In genomic region chr13:23450398-23450797, GRCm38 (mm10) we compare ENCODE assay signal across 8 mouse cellular contexts. TPM values are rescaled to one million over a fixed set of nuclear protein-coding genes. Genes with fewer than 3 reads are reported as not detected.
DNase-seq lines count a peak whose midpoint lies in the region; ATAC-seq and TF ChIP-seq lines count a peak whose summit lies in the region.

No protein-coding gene starts in this region.

- no peaks in the 10 kb centered on the region for H3K27me3 ChIP-seq in erythroblast, embryonic 14.5 days (ENCODE audit: control insufficient read depth)
- H3K27me3 ChIP-seq in heart, embryonic 13.5 days (replicated peaks) = no peaks in the 10 kb centered on the region
- no peaks in the 10 kb centered on the region for H3K27me3 ChIP-seq in liver, embryonic 11.5 days (replicated peaks; ENCODE audit: control insufficient read depth, insufficient read depth, low read length)
- no peaks in the 10 kb centered on the region for H3K27me3 ChIP-seq in myocyte (ENCODE audit: control insufficient read depth, insufficient read depth, insufficient read length)
- no peaks in the 10 kb centered on the region for H3K27me3 ChIP-seq in splenic B cell, adult 2 months (ENCODE audit: control insufficient read depth, insufficient read depth, low read length, poor library complexity, severe bottlenecking)

- peak overlapping the region; percentile 82 for H3K4me2 ChIP-seq in heart, embryonic 13.5 days
- peak overlapping the region; percentile 78 for H3K4me2 ChIP-seq in liver, embryonic 11.5 days
- peak overlapping the region; percentile 84 for H3K4me2 ChIP-seq in myocyte (ENCODE audit: low read depth)

- peak overlapping the region; percentile 79 for H3K9ac ChIP-seq in heart, embryonic 13.5 days
- H3K9ac ChIP-seq in liver, embryonic 11.5 days (ENCODE audit: low read depth, low read length) = peak overlapping the region; percentile 65

- H3K36me3 ChIP-seq in erythroblast, embryonic 14.5 days (ENCODE audit: control insufficient read depth) = no peaks in the 10 kb centered on the region
- H3K36me3 ChIP-seq in heart, embryonic 13.5 days = no peaks in the 10 kb centered on the region
- no peaks in the 10 kb centered on the region for H3K36me3 ChIP-seq in liver, embryonic 11.5 days (ENCODE audit: control insufficient read depth, insufficient read depth, low read length)
- H3K36me3 ChIP-seq in myocyte (ENCODE audit: control insufficient read depth, insufficient read depth) = no peaks in the 10 kb centered on the region
- no peaks in the 10 kb centered on the region for H3K36me3 ChIP-seq in splenic B cell, adult 2 months (ENCODE audit: control insufficient read depth, insufficient read depth, low read length, poor library complexity, severe bottlenecking)

- no peak for ATAC-seq in heart, embryonic 13.5 days (ENCODE audit: extremely low read depth, insufficient number of reproducible peaks, low FRiP score, low TSS enrichment)
- peak; percentile 40 for ATAC-seq in liver, embryonic 11.5 days (replicated peaks; ENCODE audit: low FRiP score)

- TF ChIP-seq CTCF in bone marrow macrophage, adult 2 months (IDR thresholded peaks at IDR 0.05; ENCODE audit: low read depth, low read length) = no peak

- TF ChIP-seq POLR2A in bone marrow macrophage, adult 2 months (IDR thresholded peaks at IDR 0.05; ENCODE audit: borderline replicate concordance, low read depth, low read length) = no peak
- TF ChIP-seq POLR2A in myocyte (IDR thresholded peaks at IDR 0.05; ENCODE audit: insufficient read length, low read depth) = no peak

- peak; percentile 86 for DNase-seq in B cell, adult 2 months
- DNase-seq in kidney, postnatal 10 days = peak; percentile 89
- peak; percentile 86 for DNase-seq in liver, embryonic 11.5 days (ENCODE audit: low spot score)
- DNase-seq in splenic B cell, adult 2 months (ENCODE audit: low read depth, low spot score) = peak; percentile 82

- H3K9me3 ChIP-seq in erythroblast, embryonic 14.5 days (ENCODE audit: control insufficient read depth, low read length) = no peaks in the 10 kb centered on the region
- no peaks in the 10 kb centered on the region for H3K9me3 ChIP-seq in heart, embryonic 13.5 days
- no peaks in the 10 kb centered on the region for H3K9me3 ChIP-seq in liver, embryonic 11.5 days (ENCODE audit: control insufficient read depth, low read length)

- H3K27ac ChIP-seq in bone marrow macrophage, adult 2 months (ENCODE audit: insufficient read depth, low read depth, low read length) = peak overlapping the region; percentile 4; the same call in 1 of the 2 replicates
- peak overlapping the region; percentile 45; the same call in 1 of the 2 replicates for H3K27ac ChIP-seq in heart, embryonic 13.5 days (replicated peaks)
- peak overlapping the region; percentile 80; the same call in 1 of the 2 replicates for H3K27ac ChIP-seq in liver, embryonic 11.5 days (ENCODE audit: low read depth, low read length)

- whole genome bisulfite sequencing in heart, embryonic 13.5 days = under 1% methylated on average over 15 of the region's 15 CpGs
- WGBS in liver, embryonic 11.5 days = under 1% methylated on average over 15 of the region's 15 CpGs

- no peaks in the 10 kb centered on the region for H3K79me2 ChIP-seq in myocyte (ENCODE audit: control insufficient read depth, insufficient read depth)

- H3K4me3 ChIP-seq in bone marrow macrophage, adult 2 months (ENCODE audit: insufficient read depth, low read length) = peak overlapping the region; percentile 58
- peak overlapping the region; percentile 67 for H3K4me3 ChIP-seq in erythroblast, embryonic 14.5 days (replicated peaks)
- H3K4me3 ChIP-seq in heart, embryonic 13.5 days = peak overlapping the region; percentile 61
- H3K4me3 ChIP-seq in liver, embryonic 11.5 days (ENCODE audit: low read depth, low read length) = peak overlapping the region; percentile 55
- peak overlapping the region; percentile 39 for H3K4me3 ChIP-seq in myocyte

- peaks cover 2% of the 10 kb centered on the region; the same call in 1 of the 2 replicates for H3K4me1 ChIP-seq in bone marrow macrophage, adult 2 months (ENCODE audit: control insufficient read depth, insufficient read depth, low read length)
- H3K4me1 ChIP-seq in erythroblast, embryonic 14.5 days (ENCODE audit: control insufficient read depth) = peaks cover 58% of the 10 kb centered on the region
- H3K4me1 ChIP-seq in heart, embryonic 13.5 days = peaks cover 8% of the 10 kb centered on the region
- 0 out of 2 replicates have a peak, but pooled peaks cover 5% of the 10 kb centered on the region for H3K4me1 ChIP-seq in liver, embryonic 11.5 days (replicated peaks; ENCODE audit: control insufficient read depth, insufficient read depth, low read length)

- no peak overlapping the region for H3ac ChIP-seq in myocyte (ENCODE audit: control insufficient read depth, insufficient read length)

TF ChIP-seq in myocyte, 11 proteins besides CTCF, POLR2A, EP300 and RAD21:
- TF ChIP-seq USF1 (IDR thresholded peaks at IDR 0.05; ENCODE audit: low read depth) = no peak
- TF ChIP-seq TCF12 (IDR thresholded peaks at IDR 0.05; ENCODE audit: insufficient read depth, poor library complexity, severe bottlenecking) = no peak
- TF ChIP-seq REST (IDR thresholded peaks at IDR 0.05; ENCODE audit: insufficient read depth, insufficient read length) = no peak
- TF ChIP-seq SRF (IDR thresholded peaks at IDR 0.05; ENCODE audit: control insufficient read depth, insufficient read length, low read depth) = no peak
- TF ChIP-seq CEBPB (IDR thresholded peaks at IDR 0.05; ENCODE audit: insufficient read depth, poor library complexity, severe bottlenecking) = no peak
- no peak for TF ChIP-seq POLR2AphosphoS2 (IDR thresholded peaks at IDR 0.05; ENCODE audit: insufficient read length, low read depth)
- no peak for TF ChIP-seq E2F4 (IDR thresholded peaks at IDR 0.05; ENCODE audit: insufficient read depth)
- no peak for TF ChIP-seq MYOG (IDR thresholded peaks at IDR 0.05; ENCODE audit: control insufficient read depth in 1 of 3, insufficient read depth in 1 of 3, insufficient read length in 2 of 3, low read depth in 2 of 3)
- no peak for TF ChIP-seq TCF3 (IDR thresholded peaks at IDR 0.05; ENCODE audit: insufficient read length, low read depth)
- no peak for TF ChIP-seq MAX (IDR thresholded peaks at IDR 0.05; ENCODE audit: low read depth)
- TF ChIP-seq MYOD1 (IDR thresholded peaks at IDR 0.05; ENCODE audit: control insufficient read depth in 1 of 3, insufficient read length in 2 of 3, low read depth in 2 of 3) = no peak
TF ChIP-seq in myocyte: peak in this region for 0.

RNA-seq across cellular contexts. Expression of gene Btn1a1, which starts 15.3 kb away (rescaled TPM):
- not detected in 2 replicates for polyA plus RNA-seq in bone marrow macrophage, adult 2 months (2012; ENCODE audit: insufficient read depth, insufficient read length, missing spikeins)
- 0.15 and 0.16 TPM in 2 replicates for polyA plus RNA-seq in erythroblast, embryonic 14.5 days (2012)
- polyA plus RNA-seq in heart, embryonic 13.5 days (2015; fragmentation: Nextera tagmentation; extraction: Ambion mirVana) = 1.1 and 2.2 TPM in 2 replicates
- 1.8 and 2.2 TPM in 2 replicates for polyA plus RNA-seq in liver, embryonic 11.5 days (2014; fragmentation: Nextera tagmentation; extraction: Ambion mirVana)
- polyA plus RNA-seq in myocyte (2012; fragmentation: generic; extraction: Trizol) = 0.02 TPM

RNA-seq across cellular contexts. Expression of gene Abt1, which starts 26.7 kb away (rescaled TPM):
- polyA plus RNA-seq in bone marrow macrophage, adult 2 months (2012; ENCODE audit: insufficient read depth, insufficient read length, missing spikeins) = 4.8 and 4.9 TPM in 2 replicates
- polyA plus RNA-seq in erythroblast, embryonic 14.5 days (2012) = 0.76 and 0.84 TPM in 2 replicates
- 8.5 and 8.7 TPM in 2 replicates for polyA plus RNA-seq in heart, embryonic 13.5 days (2015; fragmentation: Nextera tagmentation; extraction: Ambion mirVana)
- polyA plus RNA-seq in liver, embryonic 11.5 days (2014; fragmentation: Nextera tagmentation; extraction: Ambion mirVana) = 13.1 and 13.4 TPM in 2 replicates
- 7.4 TPM for polyA plus RNA-seq in myocyte (2012; fragmentation: generic; extraction: Trizol)

RNA-seq across cellular contexts. Expression of gene Btn2a2, which starts 38.3 kb away (rescaled TPM):
- not detected in 2 replicates for polyA plus RNA-seq in bone marrow macrophage, adult 2 months (2012; ENCODE audit: insufficient read depth, insufficient read length, missing spikeins)
- not detected in 2 replicates for polyA plus RNA-seq in erythroblast, embryonic 14.5 days (2012)
- 0.45 and 0.82 TPM in 2 replicates for polyA plus RNA-seq in heart, embryonic 13.5 days (2015; fragmentation: Nextera tagmentation; extraction: Ambion mirVana)
- polyA plus RNA-seq in liver, embryonic 11.5 days (2014; fragmentation: Nextera tagmentation; extraction: Ambion mirVana) = 0.08 and 0.32 TPM in 2 replicates
- 0.20 TPM for polyA plus RNA-seq in myocyte (2012; fragmentation: generic; extraction: Trizol)

Comparison
In these comparisons a context has a peak if more than half of its experiments do, and no peak if none do; other contexts are left out.
1. H3K27ac ChIP-seq: peak in every context shown above with its lines; median percentile 80 in liver, embryonic 11.5 days; 45 in heart, embryonic 13.5 days; 4 in bone marrow macrophage, adult 2 months.